Mouse (Mus musculus): Measurements from ENCODE around the gene Vmn2r48. TPM values are rescaled to one million over a fixed set of nuclear protein-coding genes. Genes with fewer than 3 reads are reported as not detected.
"Not testable (repeated sequence)": the region's sequence is repeated elsewhere in the genome, so short reads cannot be mapped to it uniquely, and the experiment has no call there.

Gene Vmn2r48
- not detected in 2 replicates for polyA plus RNA-seq (2014; fragmentation: Nextera tagmentation; extraction: Ambion mirVana)

DNA sequence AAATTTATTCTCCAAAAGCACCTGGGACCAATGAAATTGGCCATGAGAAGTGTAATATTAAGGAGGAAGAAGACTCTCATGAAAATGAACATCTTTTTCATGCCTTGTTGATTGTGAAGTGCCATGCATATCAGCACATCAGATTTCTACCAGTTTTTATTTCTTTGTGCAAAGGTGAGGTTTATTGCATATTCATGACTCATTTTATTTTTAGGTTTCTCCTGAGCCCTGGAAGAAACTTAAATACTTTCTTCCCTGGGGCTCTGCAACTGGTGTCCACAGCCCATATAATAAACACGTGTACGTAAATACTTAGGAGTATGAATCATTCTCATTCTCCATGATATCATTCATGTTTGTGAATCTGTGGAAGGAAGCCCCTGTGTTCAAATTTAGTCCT is at the start of gene Vmn2r48:
Gene Vmn2r48, minus strand, starts transcription at position 101 of the 400 bp plus-strand sequence.
- not testable (repeated sequence) for ATAC-seq (ENCODE audit: low FRiP score); H3K27ac ChIP-seq; H3K4me2 ChIP-seq (replicated peaks); H3K4me3 ChIP-seq (replicated peaks; ENCODE audit: low read length); DNase-seq (ENCODE audit: low spot score); H3K9me3 ChIP-seq (ENCODE audit: control insufficient read depth, low read length); H3K27me3 ChIP-seq (ENCODE audit: control insufficient read depth, insufficient read depth, low read length); H3K36me3 ChIP-seq (replicated peaks; ENCODE audit: control insufficient read depth, insufficient read depth); H3K4me1 ChIP-seq (replicated peaks; ENCODE audit: control insufficient read depth, insufficient read depth, low read length); H3K9ac ChIP-seq
- WGBS, result 82% methylated on average over 2 of the region's 2 CpGs

DNA sequence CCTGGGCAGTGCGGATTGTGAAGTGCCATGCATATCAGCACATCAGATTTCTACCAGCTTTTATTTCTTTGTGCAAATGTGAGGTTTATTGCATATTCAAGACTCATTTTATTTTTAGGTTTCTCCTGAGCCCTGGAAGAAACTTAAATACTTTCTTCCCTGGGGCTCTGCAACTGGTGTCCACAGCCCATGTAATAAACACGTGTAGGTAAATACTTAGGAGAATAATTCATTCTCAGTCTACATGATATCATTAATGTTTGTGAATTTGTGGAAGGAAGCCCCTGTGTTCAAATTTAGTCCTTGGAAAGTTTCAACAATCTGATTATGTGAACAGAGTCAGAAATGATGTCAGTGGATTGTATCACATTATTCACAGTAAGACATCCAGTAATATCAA is 38.8 kb upstream of the Vmn2r48 start, which contains the start of gene Vmn2r49:
Gene Vmn2r49, minus strand, starts transcription at position 101 of the 400 bp plus-strand sequence.
- no CpG with 5 or more reads among the region's 2 CpGs for WGBS
- not testable (repeated sequence) for H3K4me3 ChIP-seq (replicated peaks; ENCODE audit: low read length); ATAC-seq (ENCODE audit: low FRiP score)

More for the DNA sequence above, 38.8 kb upstream of the Vmn2r48 start, which contains the start of gene Vmn2r49:
- H3K27me3 ChIP-seq (ENCODE audit: control insufficient read depth, insufficient read depth, low read length); H3K36me3 ChIP-seq (replicated peaks; ENCODE audit: control insufficient read depth, insufficient read depth); H3K4me2 ChIP-seq (replicated peaks); H3K9ac ChIP-seq; H3K4me1 ChIP-seq (replicated peaks; ENCODE audit: control insufficient read depth, insufficient read depth, low read length); H3K27ac ChIP-seq; H3K9me3 ChIP-seq (ENCODE audit: control insufficient read depth, low read length); DNase-seq (ENCODE audit: low spot score): not testable (repeated sequence)

Other genes starting within 250 kb of the Vmn2r48 start
- not detected in 2 replicates for gene Vmn2r46, start 183.0 kb downstream of the Vmn2r48 start, polyA plus RNA-seq (2014; fragmentation: Nextera tagmentation; extraction: Ambion mirVana)
- gene Vmn2r47, start 112.3 kb downstream of the Vmn2r48 start, polyA plus RNA-seq (2014; fragmentation: Nextera tagmentation; extraction: Ambion mirVana), result not detected in 2 replicates
- gene Vmn2r49, start 38.7 kb upstream of the Vmn2r48 start, polyA plus RNA-seq (2014; fragmentation: Nextera tagmentation; extraction: Ambion mirVana), result not detected in 2 replicates
- gene Vmn2r50, start 99.7 kb upstream of the Vmn2r48 start, polyA plus RNA-seq (2014; fragmentation: Nextera tagmentation; extraction: Ambion mirVana), result not detected in 2 replicates
- not detected in 2 replicates for gene Vmn2r51, start 152.2 kb upstream of the Vmn2r48 start, polyA plus RNA-seq (2014; fragmentation: Nextera tagmentation; extraction: Ambion mirVana)
- not detected in 2 replicates for gene Vmn2r52, start 223.0 kb upstream of the Vmn2r48 start, polyA plus RNA-seq (2014; fragmentation: Nextera tagmentation; extraction: Ambion mirVana)